ENCODE assay signal across 18 mouse cellular contexts in the genomic region with DNA sequence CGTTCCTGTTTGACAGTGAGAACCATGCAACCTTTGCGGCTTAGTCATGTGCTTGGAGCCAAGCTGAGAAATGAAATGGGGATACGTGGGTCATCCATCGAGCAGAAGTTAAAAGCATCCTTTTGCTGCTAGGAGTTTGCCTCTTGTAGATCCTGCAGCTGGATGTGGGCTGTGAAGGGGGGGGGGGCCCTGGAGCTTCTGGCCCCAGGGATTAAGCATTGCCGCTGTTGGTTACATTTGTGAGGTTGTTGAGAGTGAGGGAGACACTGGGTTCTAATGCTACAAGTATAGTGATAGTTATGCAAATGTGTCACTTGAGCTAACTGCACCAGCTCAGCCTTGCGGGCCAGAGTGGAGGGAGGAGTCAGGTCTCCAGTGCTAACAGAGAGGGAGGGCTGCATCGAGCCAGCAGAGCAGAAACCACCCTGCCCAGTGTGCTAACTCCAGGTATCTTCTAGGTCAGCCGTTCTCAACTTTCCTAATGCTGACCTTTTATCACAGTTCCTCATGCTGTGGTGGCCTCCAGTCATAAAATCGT. TPM values are rescaled to one million over a fixed set of nuclear protein-coding genes. Genes with fewer than 3 reads are reported as not detected.
A peak's percentile ranks its signal among the peaks of the same experiment; 100 is the strongest.
DNase-seq lines count a peak whose midpoint lies in the region; ATAC-seq and TF ChIP-seq lines count a peak whose summit lies in the region.
"Had no signal": no experiment of that assay in that cellular context is flagged by ENCODE, and none has a peak within 500 bp of the region (broad histone marks: within the 10 kb centered on the region; RNA-seq: fewer than 3 reads in every experiment).

No protein-coding gene starts in this region.

- H3K9ac ChIP-seq in forebrain, embryonic 13.5 days = no peak overlapping the region
- no peak overlapping the region for H3K9ac ChIP-seq in forebrain, embryonic 12.5 days
- H3K9ac ChIP-seq in midbrain, embryonic 15.5 days = no peak overlapping the region
- no peak overlapping the region for H3K9ac ChIP-seq in ES-Bruce4 (ENCODE audit: low read depth, poor library complexity, severe bottlenecking)
- H3K9ac ChIP-seq in embryonic facial prominence, embryonic 11.5 days (replicated peaks; ENCODE audit: low read length) = no peak overlapping the region
- no peak overlapping the region for H3K9ac ChIP-seq in heart, adult 2 months (ENCODE audit: low read depth, low read length)
- H3K9ac ChIP-seq: forebrain, postnatal 0 days; hindbrain, embryonic 15.5 days had no signal

- peaks cover 28% of the 10 kb centered on the region for H3K27me3 ChIP-seq in forebrain, embryonic 13.5 days
- H3K27me3 ChIP-seq in forebrain, embryonic 12.5 days = peaks cover 38% of the 10 kb centered on the region
- H3K27me3 ChIP-seq in midbrain, embryonic 10.5 days (ENCODE audit: low read depth, poor library complexity, severe bottlenecking) = peaks cover 52% of the 10 kb centered on the region
- H3K27me3 ChIP-seq in midbrain, embryonic 15.5 days (replicated peaks) = peaks cover 19% of the 10 kb centered on the region
- H3K27me3 ChIP-seq in ES-Bruce4 (ENCODE audit: control insufficient read depth, insufficient read depth, low read length, poor library complexity, severe bottlenecking) = no peaks in the 10 kb centered on the region; the same call in 1 of the 2 replicates
- peaks cover 50% of the 10 kb centered on the region for H3K27me3 ChIP-seq in embryonic facial prominence, embryonic 11.5 days (ENCODE audit: control insufficient read depth, insufficient read depth, low read length)
- peaks cover 6% of the 10 kb centered on the region; the same call in 1 of the 2 replicates for H3K27me3 ChIP-seq in heart, adult 2 months (ENCODE audit: control insufficient read depth, insufficient read depth, low read length)

- no peaks in the 10 kb centered on the region for H3K36me3 ChIP-seq in forebrain, embryonic 13.5 days (ENCODE audit: poor library complexity, severe bottlenecking)
- no peaks in the 10 kb centered on the region for H3K36me3 ChIP-seq in forebrain, embryonic 12.5 days (replicated peaks)
- H3K36me3 ChIP-seq in midbrain, embryonic 10.5 days = 0 out of 2 replicates have a peak, but pooled peaks cover 3% of the 10 kb centered on the region
- H3K36me3 ChIP-seq in midbrain, embryonic 15.5 days (replicated peaks) = no peaks in the 10 kb centered on the region
- H3K36me3 ChIP-seq in ES-Bruce4 (ENCODE audit: control insufficient read depth, insufficient read depth, low read length, poor library complexity, severe bottlenecking) = no peaks in the 10 kb centered on the region
- H3K36me3 ChIP-seq in embryonic facial prominence, embryonic 11.5 days (replicated peaks; ENCODE audit: control insufficient read depth, insufficient read depth, low read depth, low read length) = no peaks in the 10 kb centered on the region
- no peaks in the 10 kb centered on the region for H3K36me3 ChIP-seq in heart, adult 2 months (ENCODE audit: control insufficient read depth, insufficient read depth, low read length)
- H3K36me3 ChIP-seq: hindbrain, embryonic 15.5 days had no signal

- TF ChIP-seq CTCF in ES-Bruce4 (IDR thresholded peaks at IDR 0.05; ENCODE audit: low read depth, low read length) = no peak
- TF ChIP-seq CTCF in heart, adult 2 months (IDR thresholded peaks at IDR 0.05) = no peak

- H3K79me2 ChIP-seq in heart, adult 2 months (replicated peaks; ENCODE audit: control insufficient read depth, insufficient read depth, low read length) = no peaks in the 10 kb centered on the region

- H3K9me3 ChIP-seq in forebrain, embryonic 13.5 days (replicated peaks) = no peaks in the 10 kb centered on the region
- no peaks in the 10 kb centered on the region for H3K9me3 ChIP-seq in forebrain, embryonic 12.5 days
- no peaks in the 10 kb centered on the region for H3K9me3 ChIP-seq in midbrain, embryonic 10.5 days (replicated peaks)
- H3K9me3 ChIP-seq in midbrain, embryonic 15.5 days = no peaks in the 10 kb centered on the region
- no peaks in the 10 kb centered on the region for H3K9me3 ChIP-seq in ES-Bruce4 (replicated peaks; ENCODE audit: control insufficient read depth, insufficient read depth, low read length, poor library complexity, severe bottlenecking)
- H3K9me3 ChIP-seq in embryonic facial prominence, embryonic 11.5 days (replicated peaks; ENCODE audit: control insufficient read depth, low read length) = no peaks in the 10 kb centered on the region
- H3K9me3 ChIP-seq: hindbrain, embryonic 15.5 days had no signal

- no peak overlapping the region for H3K4me3 ChIP-seq in forebrain, embryonic 13.5 days
- no peak overlapping the region for H3K4me3 ChIP-seq in forebrain, embryonic 12.5 days (replicated peaks)
- H3K4me3 ChIP-seq in midbrain, embryonic 10.5 days = no peak overlapping the region
- no peak overlapping the region for H3K4me3 ChIP-seq in midbrain, embryonic 15.5 days
- no peak overlapping the region for H3K4me3 ChIP-seq in ES-Bruce4 (ENCODE audit: low read depth, low read length)
- H3K4me3 ChIP-seq in embryonic facial prominence, embryonic 11.5 days (ENCODE audit: low read depth, low read length) = no peak overlapping the region
- H3K4me3 ChIP-seq in heart, adult 2 months = no peak overlapping the region
- H3K4me3 ChIP-seq: hindbrain, embryonic 15.5 days had no signal

- intact Hi-C loops in heart, adult 2 months (cut with DNase I) = no loop called here

- no peak for ATAC-seq in forebrain, embryonic 13.5 days
- ATAC-seq in forebrain, embryonic 12.5 days (ENCODE audit: low FRiP score) = no peak
- no peak for ATAC-seq in midbrain, embryonic 15.5 days (replicated peaks)
- no peak for ATAC-seq in embryonic facial prominence, embryonic 11.5 days (replicated peaks; ENCODE audit: insufficient number of reproducible peaks, low FRiP score, low TSS enrichment, low read depth)
- ATAC-seq in monocyte, adult 5-6 weeks (replicated peaks; ENCODE audit: insufficient number of reproducible peaks, low FRiP score, low TSS enrichment, poor library complexity, severe bottlenecking) = no peak
- ATAC-seq: forebrain, postnatal 0 days had no signal

- no peak for TF ChIP-seq POLR2A in ES-Bruce4 (IDR thresholded peaks at IDR 0.05; ENCODE audit: insufficient read depth, low read length)
- no peak for TF ChIP-seq POLR2A in heart, adult 2 months (IDR thresholded peaks at IDR 0.05; ENCODE audit: insufficient read depth, low read depth, low read length)

- TF ChIP-seq EP300 in ES-Bruce4 (IDR thresholded peaks at IDR 0.05; ENCODE audit: insufficient read depth, low read depth, low read length) = peak; percentile 78; the same call in 1 of the 2 replicates
- TF ChIP-seq EP300 in heart, adult 2 months (IDR thresholded peaks at IDR 0.05; ENCODE audit: insufficient read depth, low read depth, low read length) = no peak

- DNase-seq in midbrain, embryonic 10.5 days (ENCODE audit: low spot score) = peak; percentile 66
- DNase-seq in embryonic facial prominence, embryonic 11.5 days (ENCODE audit: low spot score) = peak; percentile 39
- DNase-seq in heart, adult 2 months = no peak
- DNase-seq: adrenal gland, postnatal 25 days; cerebellum, postnatal 14 days; forebrain, postnatal 0 days; gastrocnemius, postnatal 10 days; kidney, adult 9 months; lung, postnatal 36 days; right cerebral cortex, postnatal 25 days; thymus, postnatal 4 days had no signal

- peak overlapping the region; percentile 52; the same call in 1 of the 2 replicates for H3K27ac ChIP-seq in forebrain, embryonic 13.5 days
- H3K27ac ChIP-seq in forebrain, embryonic 12.5 days = no peak overlapping the region
- H3K27ac ChIP-seq in midbrain, embryonic 10.5 days (replicated peaks) = peak overlapping the region; percentile 94
- H3K27ac ChIP-seq in midbrain, embryonic 15.5 days = no peak overlapping the region
- H3K27ac ChIP-seq in ES-Bruce4 (ENCODE audit: insufficient read depth, low read length) = no peak overlapping the region
- H3K27ac ChIP-seq in embryonic facial prominence, embryonic 11.5 days (replicated peaks; ENCODE audit: low read depth, low read length) = no peak overlapping the region
- no peak overlapping the region for H3K27ac ChIP-seq in heart, adult 2 months
- H3K27ac ChIP-seq: hindbrain, embryonic 15.5 days had no signal

- WGBS in forebrain, embryonic 13.5 days = 4% methylated on average over 9 of the region's 9 CpGs
- WGBS in forebrain, embryonic 12.5 days = 4% methylated on average over 9 of the region's 9 CpGs
- whole genome bisulfite sequencing in midbrain, embryonic 10.5 days = 4% methylated on average over 9 of the region's 9 CpGs
- 10% methylated on average over 9 of the region's 9 CpGs for WGBS in midbrain, embryonic 15.5 days
- 2% methylated on average over 9 of the region's 9 CpGs for WGBS in embryonic facial prominence, embryonic 11.5 days
- 44% methylated on average over 9 of the region's 9 CpGs for WGBS in heart, adult 2 months

- peaks cover 61% of the 10 kb centered on the region for H3K4me1 ChIP-seq in forebrain, embryonic 13.5 days
- peaks cover 78% of the 10 kb centered on the region for H3K4me1 ChIP-seq in forebrain, embryonic 12.5 days
- peaks cover 80% of the 10 kb centered on the region for H3K4me1 ChIP-seq in midbrain, embryonic 10.5 days
- H3K4me1 ChIP-seq in midbrain, embryonic 15.5 days = peaks cover 32% of the 10 kb centered on the region
- H3K4me1 ChIP-seq in ES-Bruce4 (ENCODE audit: control insufficient read depth, insufficient read depth, low read length) = peaks cover 6% of the 10 kb centered on the region
- H3K4me1 ChIP-seq in embryonic facial prominence, embryonic 11.5 days (ENCODE audit: control insufficient read depth, insufficient read depth, low read length) = peaks cover 6% of the 10 kb centered on the region
- no peaks in the 10 kb centered on the region for H3K4me1 ChIP-seq in heart, adult 2 months (ENCODE audit: control insufficient read depth, insufficient read depth, low read length)

- H3K4me2 ChIP-seq in forebrain, embryonic 13.5 days = no peak overlapping the region
- H3K4me2 ChIP-seq in forebrain, embryonic 12.5 days = no peak overlapping the region
- H3K4me2 ChIP-seq in midbrain, embryonic 15.5 days = no peak overlapping the region
- H3K4me2 ChIP-seq in embryonic facial prominence, embryonic 11.5 days (ENCODE audit: low read depth, low read length) = no peak overlapping the region
- H3K4me2 ChIP-seq: hindbrain, embryonic 15.5 days had no signal

RNA-seq across cellular contexts. Expression of a gene that starts 11.2 kb away (rescaled TPM):
- 2.5 and 2.7 TPM in 2 replicates for polyA plus RNA-seq in forebrain, embryonic 13.5 days (2015; fragmentation: Nextera tagmentation; extraction: Ambion mirVana)
- polyA plus RNA-seq in forebrain, embryonic 12.5 days (2016; fragmentation: Nextera tagmentation; extraction: Ambion mirVana) = 3.3 and 3.5 TPM in 2 replicates
- polyA plus RNA-seq in midbrain, embryonic 10.5 days (2016; fragmentation: Nextera tagmentation; extraction: Ambion mirVana) = 3.7 and 5.1 TPM in 2 replicates
- polyA plus RNA-seq in midbrain, embryonic 15.5 days (2015; fragmentation: Nextera tagmentation; extraction: Ambion mirVana) = 2.7 and 2.8 TPM in 2 replicates
- polyA plus RNA-seq in ES-Bruce4 (2011; ENCODE audit: insufficient read depth, insufficient read length, low read depth, missing spikeins) = 0.82 and 1.1 TPM in 2 replicates
- polyA plus RNA-seq in embryonic facial prominence, embryonic 11.5 days (2014; fragmentation: Nextera tagmentation; extraction: Ambion mirVana) = 0.43 and 0.59 TPM in 2 replicates
- 1 to 10 TPM; 1.2 to 1.5 TPM for total RNA-seq in heart, adult 2 months (2021)
- polyA plus RNA-seq in heart, adult 2 months (2012; rRNA removed) = 1.6 and 1.8 TPM in 2 replicates
- total RNA-seq in monocyte, adult 5-6 weeks (2017) = not detected in 3 replicates
- total RNA-seq: MEL had no signal

RNA-seq across cellular contexts. Expression of a gene that starts 16.9 kb away (rescaled TPM):
- 23.1 and 26.3 TPM in 2 replicates for polyA plus RNA-seq in forebrain, embryonic 13.5 days (2015; fragmentation: Nextera tagmentation; extraction: Ambion mirVana)
- 24.4 and 24.6 TPM in 2 replicates for polyA plus RNA-seq in forebrain, embryonic 12.5 days (2016; fragmentation: Nextera tagmentation; extraction: Ambion mirVana)
- 17.5 and 19.4 TPM in 2 replicates for polyA plus RNA-seq in midbrain, embryonic 10.5 days (2016; fragmentation: Nextera tagmentation; extraction: Ambion mirVana)
- polyA plus RNA-seq in midbrain, embryonic 15.5 days (2015; fragmentation: Nextera tagmentation; extraction: Ambion mirVana) = 23.6 and 24.9 TPM in 2 replicates
- 1.0 and 1.6 TPM in 2 replicates for polyA plus RNA-seq in ES-Bruce4 (2011; ENCODE audit: insufficient read depth, insufficient read length, low read depth, missing spikeins)
- polyA plus RNA-seq in embryonic facial prominence, embryonic 11.5 days (2014; fragmentation: Nextera tagmentation; extraction: Ambion mirVana) = 2.9 and 3.1 TPM in 2 replicates
- total RNA-seq in heart, adult 2 months (2021) = under 1 TPM; 0.41 to 0.47 TPM
- polyA plus RNA-seq in heart, adult 2 months (2012; rRNA removed) = 1.3 and 1.8 TPM in 2 replicates
- not detected in 3 replicates for total RNA-seq in monocyte, adult 5-6 weeks (2017)
- total RNA-seq: MEL had no signal

RNA-seq across cellular contexts. Expression of a gene that starts 42.0 kb away (rescaled TPM):
- 16.2 and 17.4 TPM in 2 replicates for polyA plus RNA-seq in forebrain, embryonic 13.5 days (2015; fragmentation: Nextera tagmentation; extraction: Ambion mirVana)
- polyA plus RNA-seq in forebrain, embryonic 12.5 days (2016; fragmentation: Nextera tagmentation; extraction: Ambion mirVana) = 10.7 and 14.7 TPM in 2 replicates
- polyA plus RNA-seq in midbrain, embryonic 10.5 days (2016; fragmentation: Nextera tagmentation; extraction: Ambion mirVana) = 12.1 and 15.5 TPM in 2 replicates
- polyA plus RNA-seq in midbrain, embryonic 15.5 days (2015; fragmentation: Nextera tagmentation; extraction: Ambion mirVana) = 15.3 and 15.8 TPM in 2 replicates
- 21.0 and 22.0 TPM in 2 replicates for polyA plus RNA-seq in ES-Bruce4 (2011; ENCODE audit: insufficient read depth, insufficient read length, low read depth, missing spikeins)
- 8.4 and 9.8 TPM in 2 replicates for polyA plus RNA-seq in embryonic facial prominence, embryonic 11.5 days (2014; fragmentation: Nextera tagmentation; extraction: Ambion mirVana)
- total RNA-seq in heart, adult 2 months (2021) = 10 to 100 TPM; 39.2 to 43.9 TPM
- polyA plus RNA-seq in heart, adult 2 months (2012; rRNA removed) = 27.1 and 29.3 TPM in 2 replicates
- 0.32 to 1.4 TPM in 2 of 3 replicates, not detected in the other for total RNA-seq in monocyte, adult 5-6 weeks (2017)

RNA-seq across cellular contexts. Expression of a gene that starts 53.5 kb away (rescaled TPM):
- polyA plus RNA-seq in forebrain, embryonic 13.5 days (2015; fragmentation: Nextera tagmentation; extraction: Ambion mirVana) = 54.5 and 71.4 TPM in 2 replicates
- polyA plus RNA-seq in forebrain, embryonic 12.5 days (2016; fragmentation: Nextera tagmentation; extraction: Ambion mirVana) = 82.4 and 83.0 TPM in 2 replicates
- 121 and 123 TPM in 2 replicates for polyA plus RNA-seq in midbrain, embryonic 10.5 days (2016; fragmentation: Nextera tagmentation; extraction: Ambion mirVana)
- polyA plus RNA-seq in midbrain, embryonic 15.5 days (2015; fragmentation: Nextera tagmentation; extraction: Ambion mirVana) = 52.9 and 61.3 TPM in 2 replicates
- 9.4 and 9.5 TPM in 2 replicates for polyA plus RNA-seq in ES-Bruce4 (2011; ENCODE audit: insufficient read depth, insufficient read length, low read depth, missing spikeins)
- polyA plus RNA-seq in embryonic facial prominence, embryonic 11.5 days (2014; fragmentation: Nextera tagmentation; extraction: Ambion mirVana) = 64.1 and 69.7 TPM in 2 replicates
- total RNA-seq in heart, adult 2 months (2021) = 10 to 100 TPM; 73.5 to 84.7 TPM
- polyA plus RNA-seq in heart, adult 2 months (2012; rRNA removed) = 68.7 and 112 TPM in 2 replicates
- total RNA-seq in monocyte, adult 5-6 weeks (2017) = not detected in 3 replicates
- total RNA-seq: MEL had no signal

Comparison
In these comparisons a context has a peak if more than half of its experiments do, and no peak if none do; other contexts are left out.
1. H3K27ac ChIP-seq: peak in forebrain, embryonic 13.5 days (single experiment) and midbrain, embryonic 10.5 days (single experiment); none in forebrain, embryonic 12.5 days (single experiment), midbrain, embryonic 15.5 days (single experiment), ES-Bruce4 (single experiment), embryonic facial prominence, embryonic 11.5 days (single experiment) and heart, adult 2 months (single experiment).
2. DNase-seq: peak in midbrain, embryonic 10.5 days (single experiment) and embryonic facial prominence, embryonic 11.5 days (single experiment); none in heart, adult 2 months (0 of 2).